In the genomic region with DNA sequence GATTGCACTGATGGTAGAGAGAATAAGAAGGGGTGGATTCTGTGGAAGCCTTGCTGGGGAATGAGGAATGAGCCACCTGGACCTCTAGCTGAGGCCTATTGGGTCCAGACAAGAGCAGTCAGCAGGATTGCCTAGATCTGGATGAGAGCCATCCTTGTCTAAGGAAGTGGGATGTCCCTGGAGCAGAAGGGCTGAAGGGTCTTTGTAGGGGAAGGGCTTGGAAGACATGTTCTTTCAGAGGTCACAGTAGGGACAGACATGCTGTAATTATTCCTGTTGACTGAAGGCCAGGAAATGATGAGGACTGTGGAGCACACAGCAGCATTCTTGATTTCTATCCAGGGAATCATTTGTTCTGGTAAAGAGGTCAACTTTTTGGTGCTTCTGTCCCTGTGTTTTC, we compare ENCODE assay signal across 14 mouse cellular contexts.
DNase-seq lines count a peak whose midpoint lies in the region; ATAC-seq and TF ChIP-seq lines count a peak whose summit lies in the region.
"Had no signal": no experiment of that assay in that cellular context is flagged by ENCODE, and none has a peak within 500 bp of the region (broad histone marks: within the 10 kb centered on the region; RNA-seq: fewer than 3 reads in every experiment).

No protein-coding gene starts in this region.

- peak; percentile 20 to 29 for DNase-seq in heart, adult 18-20 months
- no peak for DNase-seq in heart, postnatal 25 days (ENCODE audit: low spot score)
- peak; percentile 5 for DNase-seq in lung, postnatal 0 days (ENCODE audit: low spot score)
- no peak for DNase-seq in lung, postnatal 4 days
- DNase-seq in heart, postnatal 36 days = peak; percentile 1 to 5
- peak; percentile 12 for DNase-seq in lung, postnatal 36 days
- no peak for DNase-seq in urinary bladder, adult 2 months (ENCODE audit: low spot score)
- no peak for DNase-seq in thymus, adult 18-20 months
- DNase-seq: adrenal gland, postnatal 14 days; liver, embryonic 13.5 days; thymus, adult 2 months had no signal

- H3K4me1 ChIP-seq in lung, postnatal 0 days (ENCODE audit: insufficient read depth, low read depth, low read length) = no peaks in the 10 kb centered on the region
- H3K4me1 ChIP-seq: forebrain, embryonic 15.5 days; hindbrain, embryonic 13.5 days; liver, embryonic 13.5 days; megakaryocyte, embryonic 14.5 days had no signal

- 0 out of 2 replicates have a peak, but pooled peaks have one; percentile 12 for ATAC-seq in lung, postnatal 0 days
- ATAC-seq: forebrain, embryonic 15.5 days had no signal

- no peak overlapping the region for H3K9ac ChIP-seq in lung, postnatal 0 days (replicated peaks; ENCODE audit: low read depth)
- H3K9ac ChIP-seq: forebrain, embryonic 15.5 days; hindbrain, embryonic 13.5 days; liver, embryonic 13.5 days had no signal

- no peak overlapping the region for H3K4me3 ChIP-seq in lung, postnatal 0 days (ENCODE audit: low read depth, low read length)
- H3K4me3 ChIP-seq: forebrain, embryonic 15.5 days; hindbrain, embryonic 13.5 days; liver, embryonic 13.5 days; megakaryocyte, embryonic 14.5 days had no signal

- H3K27me3 ChIP-seq in lung, postnatal 0 days (replicated peaks; ENCODE audit: insufficient read depth, low read length) = no peaks in the 10 kb centered on the region
- H3K27me3 ChIP-seq: forebrain, embryonic 15.5 days; hindbrain, embryonic 13.5 days; liver, embryonic 13.5 days; megakaryocyte, embryonic 14.5 days had no signal

- H3K36me3 ChIP-seq in lung, postnatal 0 days (ENCODE audit: insufficient read depth, low read length) = no peaks in the 10 kb centered on the region
- H3K36me3 ChIP-seq: forebrain, embryonic 15.5 days; hindbrain, embryonic 13.5 days; liver, embryonic 13.5 days had no signal

- H3K27ac ChIP-seq in lung, postnatal 0 days (ENCODE audit: low read length) = no peak overlapping the region
- H3K27ac ChIP-seq: forebrain, embryonic 15.5 days; hindbrain, embryonic 13.5 days; liver, embryonic 13.5 days had no signal

- intact Hi-C loops in heart, postnatal 25 days (cut with DNase I) = no loop called here
- intact Hi-C loops in heart, postnatal 36 days (cut with DNase I) = no loop called here

- H3K9me3 ChIP-seq in lung, postnatal 0 days (ENCODE audit: low read length) = no peaks in the 10 kb centered on the region
- H3K9me3 ChIP-seq: forebrain, embryonic 15.5 days; hindbrain, embryonic 13.5 days; liver, embryonic 13.5 days had no signal

- H3K4me2 ChIP-seq in lung, postnatal 0 days (replicated peaks; ENCODE audit: low read depth, low read length) = no peak overlapping the region
- H3K4me2 ChIP-seq: forebrain, embryonic 15.5 days; hindbrain, embryonic 13.5 days; liver, embryonic 13.5 days had no signal

- TF ChIP-seq EP300 in lung, postnatal 0 days (IDR thresholded peaks at IDR 0.05) = no peak

- TF ChIP-seq CTCF in lung, postnatal 0 days (IDR thresholded peaks at IDR 0.05) = no peak

Comparison
In these comparisons a context has a peak if more than half of its experiments do, and no peak if none do; other contexts are left out.
1. DNase-seq: peak in heart, adult 18-20 months (2 of 2), lung, postnatal 0 days (single experiment), heart, postnatal 36 days (2 of 2) and lung, postnatal 36 days (single experiment); none in heart, postnatal 25 days (single experiment), lung, postnatal 4 days (0 of 2), urinary bladder, adult 2 months (single experiment) and thymus, adult 18-20 months (0 of 2).